Mouse (Mus musculus) liver, adult 2 months (tissue): Measurements from ENCODE around the gene Mms22l. TPM values are rescaled to one million over a fixed set of nuclear protein-coding genes. Genes with fewer than 3 reads are reported as not detected.

ENCODE experiments used
- DNase-seq: peaks from one replicate; pipeline ENCODE4 v3.0.0-alpha.2; 2011; ENCODE audit warnings: low read depth, low spot score; ENCODE audit errors: extremely low read depth
- H3K27ac ChIP-seq: fragments of 200-500 bp; replicated peaks from 2 replicates; pipeline ENCODE4 v1.5.1; 2012; ENCODE audit warnings: low read depth, mild to moderate bottlenecking, control low read depth, inconsistent platforms, low read length; ENCODE audit not compliant: insufficient read depth
- H3K27me3 ChIP-seq: fragments of 200-500 bp; 2 replicates; pipeline ENCODE4 v1.6.1; 2012; ENCODE audit warnings: mild to moderate bottlenecking, moderate library complexity, low read length, inconsistent platforms; ENCODE audit not compliant: control insufficient read depth, insufficient read depth
- H3K36me3 ChIP-seq: fragments of 200-500 bp; 2 replicates; pipeline ENCODE4 v1.6.1; 2012; ENCODE audit warnings: low read length, inconsistent platforms; ENCODE audit not compliant: control insufficient read depth, insufficient read depth
- H3K4me1 ChIP-seq: fragments of 200-500 bp; 2 replicates; pipeline ENCODE4 v1.6.1; 2011; ENCODE audit warnings: low read length; ENCODE audit not compliant: control insufficient read depth, insufficient read depth
- H3K4me3 ChIP-seq: fragments of 200-500 bp; 2 replicates; pipeline ENCODE4 v1.5.1; 2011; ENCODE audit warnings: low read depth, mild to moderate bottlenecking, control low read depth, low read length, moderate library complexity; ENCODE audit not compliant: insufficient read depth
- H3K79me2 ChIP-seq: fragments of 200-500 bp; 2 replicates; pipeline ENCODE4 v1.6.1; 2012; ENCODE audit warnings: inconsistent platforms, mild to moderate bottlenecking, low read length, moderate library complexity; ENCODE audit not compliant: control insufficient read depth, insufficient read depth
- H3K9ac ChIP-seq: fragments of 200-500 bp; 2 replicates; pipeline ENCODE4 v1.6.1; 2012; ENCODE audit warnings: low read depth, mild to moderate bottlenecking, control low read depth, inconsistent platforms, low read length
- CTCF ChIP-seq: fragments of 200-500 bp; IDR thresholded peaks from 2 replicates; pipeline ENCODE4 v1.5.1; 2011; ENCODE audit warnings: low read depth, low read length, control low read depth
- POLR2A ChIP-seq: fragments of 200-500 bp; IDR thresholded peaks from 2 replicates; pipeline ENCODE4 v1.6.1; 2011; ENCODE audit warnings: low read length, control low read depth; ENCODE audit not compliant: insufficient read depth; ENCODE audit errors: extremely low read depth
- WGBS: fragments of 180-500 bp; shearing (Covaris S2); methylation state at CpG from one replicate; pipeline ENCODE4 v1.1.7; 2018; 5-methylcytosine and 5-hydroxymethylcytosine counted together
- polyA plus RNA-seq: library from polyadenylated mRNA; depleted of rRNA; stranded (reverse); fragments of >200 nt; gene quantifications from 2 replicates; pipeline ENCODE4 v1.2.3, GENCODE M21; 2012
- total RNA-seq: library from RNA; depleted of rRNA; stranded (reverse); fragments of >200 nt; gene quantifications from 2 replicates; pipeline ENCODE4 v1.2.3, GENCODE M21; 2014

Mms22l gene
- total and polyA plus RNA-seq, 2 experiments = 0.89 to 2.8 TPM

DNA sequence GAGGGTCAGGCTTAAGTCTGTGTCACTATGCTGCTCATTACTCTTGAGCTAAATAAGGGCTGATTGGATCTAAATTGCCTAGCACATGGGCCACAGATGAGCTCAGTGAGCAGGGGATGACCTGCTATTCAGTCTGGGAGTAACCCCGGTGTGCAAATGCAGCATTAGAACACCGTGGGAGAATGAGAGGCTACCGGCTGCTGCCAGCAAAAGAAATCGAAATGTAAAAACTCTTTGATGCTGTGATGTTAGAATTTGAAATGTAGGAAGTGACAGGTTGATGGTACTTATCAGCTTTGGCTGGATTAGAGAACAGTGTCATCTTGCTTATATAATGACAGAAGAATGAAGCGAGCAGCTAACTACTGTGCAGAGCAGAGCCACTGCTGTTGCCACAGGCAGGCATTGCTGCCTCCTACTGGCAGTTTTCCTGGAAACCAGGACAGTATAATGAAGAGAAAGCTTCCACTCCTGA, 48.5 kb downstream of the Mms22l start:
- WGBS = 72% methylated on average over 5 of the region's 5 CpGs
- TF ChIP-seq POLR2A (no peak), CTCF (peak; percentile 64)
- no peak overlapping the region for H3K4me3 ChIP-seq
- H3K9ac ChIP-seq = no peak overlapping the region
- H3K27me3 ChIP-seq = no peaks in the 10 kb centered on the region
- H3K4me1 ChIP-seq = no peaks in the 10 kb centered on the region
- H3K36me3 ChIP-seq = no peaks in the 10 kb centered on the region
- no peaks in the 10 kb centered on the region for H3K79me2 ChIP-seq
- DNase-seq = peak; percentile 29
- H3K27ac ChIP-seq = no peak overlapping the region

DNA sequence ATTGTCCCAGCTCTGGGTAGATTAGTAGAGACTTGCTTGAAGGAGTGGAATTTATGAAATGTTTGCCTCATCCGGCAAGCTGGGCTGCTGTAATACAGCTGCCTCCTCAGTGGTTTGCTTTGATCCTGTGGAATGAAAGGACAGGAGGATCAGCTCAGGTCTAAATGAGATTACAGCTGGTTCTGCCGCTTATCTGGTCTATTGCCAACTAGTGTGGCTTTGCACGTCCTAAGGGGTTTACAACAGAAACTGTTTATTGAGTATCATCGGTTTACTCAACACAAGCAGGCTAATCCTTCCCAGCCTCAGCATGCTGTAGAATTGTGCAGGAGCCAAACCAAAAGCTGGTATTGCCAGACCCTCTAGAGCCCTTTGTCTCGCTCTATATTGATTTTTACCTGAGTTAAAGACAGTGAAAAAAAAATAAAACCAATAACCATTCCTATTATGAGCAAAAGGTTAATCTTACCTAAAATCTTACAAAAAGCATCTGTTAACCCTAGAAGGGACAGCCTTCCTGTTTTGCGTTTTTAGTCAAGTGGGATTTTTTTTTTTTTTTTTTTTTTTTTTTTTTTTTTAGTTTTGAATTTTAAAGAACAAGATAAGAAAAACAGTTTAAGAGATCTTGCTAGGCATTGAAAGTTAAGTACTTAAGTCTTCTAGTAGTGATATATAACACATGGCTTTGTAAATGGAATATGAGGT, 60.0 kb downstream of the Mms22l start:
- no peaks in the 10 kb centered on the region for H3K36me3 ChIP-seq
- H3K79me2 ChIP-seq = no peaks in the 10 kb centered on the region
- no peak overlapping the region for H3K4me3 ChIP-seq
- no peak overlapping the region for H3K9ac ChIP-seq
- TF ChIP-seq POLR2A (no peak), CTCF (no peak)
- peak; percentile 25 for DNase-seq
- WGBS = 24% methylated on average over 6 of the region's 6 CpGs
- no peak overlapping the region for H3K27ac ChIP-seq
- H3K27me3 ChIP-seq = no peaks in the 10 kb centered on the region
- no peaks in the 10 kb centered on the region for H3K4me1 ChIP-seq

DNA sequence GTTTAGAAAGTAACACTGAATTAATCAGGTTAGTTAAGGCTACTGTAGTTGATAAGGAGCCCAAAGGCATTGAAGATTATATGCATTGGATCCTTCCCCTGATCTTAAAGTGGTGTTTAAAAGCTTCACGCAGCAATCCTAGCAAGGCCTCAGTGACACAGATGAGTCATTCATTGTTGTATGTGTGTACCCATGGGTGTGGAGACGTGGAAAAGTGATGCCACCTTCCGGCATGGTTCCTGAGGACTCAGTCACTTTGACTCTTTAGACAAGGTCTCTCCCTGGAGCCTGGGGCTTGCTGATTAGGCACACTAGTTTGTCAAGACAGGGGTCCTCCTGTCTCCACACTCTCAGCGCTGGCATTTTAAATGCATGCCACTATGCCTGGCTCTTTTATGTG, 60.9 kb downstream of the Mms22l start:
- no peaks in the 10 kb centered on the region for H3K36me3 ChIP-seq
- no peaks in the 10 kb centered on the region for H3K27me3 ChIP-seq
- no peak overlapping the region for H3K9ac ChIP-seq
- no peak for TF ChIP-seq CTCF
- no peak for TF ChIP-seq POLR2A
- no peak overlapping the region for H3K27ac ChIP-seq
- no peak overlapping the region for H3K4me3 ChIP-seq
- H3K79me2 ChIP-seq = no peaks in the 10 kb centered on the region
- no peak for DNase-seq
- 86% methylated on average over 4 of the region's 4 CpGs for WGBS
- no peaks in the 10 kb centered on the region for H3K4me1 ChIP-seq

DNA sequence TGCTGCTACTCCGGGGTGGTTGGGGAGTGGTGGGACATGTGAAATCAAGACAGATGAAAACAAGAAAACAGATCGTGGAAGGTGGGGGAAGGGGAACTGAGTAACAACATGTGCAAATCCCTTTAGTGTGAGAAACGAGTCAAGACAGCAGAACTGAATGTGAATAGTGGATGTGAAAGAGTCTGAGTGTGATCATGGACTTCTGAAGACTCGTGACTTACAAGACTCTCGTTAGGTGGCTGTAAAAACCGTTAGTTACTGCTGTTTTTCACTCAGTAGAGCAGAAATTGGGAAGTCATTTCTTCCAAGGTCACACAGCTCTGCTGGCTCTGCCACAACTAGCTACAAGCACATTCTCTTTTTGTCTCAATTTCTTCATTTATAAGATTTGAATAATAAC, 71.8 kb downstream of the Mms22l start:
- Histone ChIP-seq H3K9ac (no peak overlapping the region), H3K36me3 (no peaks in the 10 kb centered on the region), H3K4me1 (no peaks in the 10 kb centered on the region), H3K4me3 (no peak overlapping the region), H3K27me3 (no peaks in the 10 kb centered on the region), H3K79me2 (no peaks in the 10 kb centered on the region), H3K27ac (no peak overlapping the region)
- no peak for DNase-seq
- 81% methylated on average over 6 of the region's 6 CpGs for WGBS
- TF ChIP-seq CTCF (no peak), POLR2A (no peak)

DNA sequence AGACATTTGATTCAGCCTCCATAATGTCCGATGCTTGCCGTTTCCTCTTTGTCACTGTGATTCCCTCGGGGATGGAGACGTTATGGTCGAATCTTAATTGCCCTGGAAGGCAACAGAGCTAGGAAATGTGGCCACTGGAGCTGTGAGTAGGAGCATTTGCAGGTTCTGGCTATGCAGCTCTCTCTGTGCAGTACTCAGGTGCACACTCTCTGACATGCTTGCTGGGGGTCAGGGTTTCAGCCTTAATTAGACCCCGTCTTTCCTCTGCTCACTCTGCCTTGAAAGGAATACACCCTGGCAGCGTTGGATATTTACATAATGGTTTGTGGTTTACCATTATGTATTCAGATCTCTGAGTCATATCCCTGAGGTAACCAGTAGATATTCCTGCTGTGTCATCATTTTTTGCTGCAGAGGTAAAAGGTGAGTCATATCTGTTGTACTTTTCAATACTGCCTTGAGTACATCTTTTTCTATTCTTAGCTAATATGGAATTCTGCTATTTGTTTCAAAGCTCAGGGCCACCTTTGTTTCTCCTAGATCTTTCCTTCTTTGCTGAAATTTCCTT, 72.8 kb downstream of the Mms22l start:
- no peak for TF ChIP-seq POLR2A
- no peak for TF ChIP-seq CTCF
- 95% methylated on average over 7 of the region's 7 CpGs for WGBS

DNA sequence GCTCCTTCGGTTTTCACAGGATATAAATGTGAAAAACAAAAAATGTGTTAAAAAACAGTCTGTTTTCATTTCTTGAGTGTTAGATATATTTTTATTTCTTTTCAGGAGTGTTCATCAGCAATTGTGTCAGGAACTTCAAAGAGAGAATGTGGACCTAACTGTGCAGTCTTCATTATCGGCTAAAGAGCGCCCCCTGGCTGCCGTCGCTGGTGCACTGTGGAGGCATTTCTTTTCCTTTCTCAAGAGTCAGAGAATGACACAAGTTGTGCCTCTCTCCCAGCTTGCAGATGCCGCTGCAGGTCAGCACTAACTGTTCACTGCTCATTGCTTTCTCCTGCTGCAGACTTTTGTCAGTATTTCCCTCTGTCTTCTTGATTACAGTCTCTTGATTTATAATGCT, 78.0 kb downstream of the Mms22l start:
- 22% methylated on average over 6 of the region's 6 CpGs for WGBS

More for the DNA sequence above, 72.8 kb downstream of the Mms22l start:
- no peak overlapping the region for H3K4me3 ChIP-seq
- no peak overlapping the region for H3K9ac ChIP-seq
- no peaks in the 10 kb centered on the region for H3K36me3 ChIP-seq
- H3K27ac ChIP-seq = no peak overlapping the region
- H3K27me3 ChIP-seq = no peaks in the 10 kb centered on the region
- no peaks in the 10 kb centered on the region for H3K4me1 ChIP-seq
- no peak for DNase-seq
- H3K79me2 ChIP-seq = no peaks in the 10 kb centered on the region

More for the DNA sequence above, 78.0 kb downstream of the Mms22l start:
- TF ChIP-seq POLR2A (no peak), CTCF (peak; percentile 97)
- Histone ChIP-seq H3K79me2 (no peaks in the 10 kb centered on the region), H3K9ac (no peak overlapping the region), H3K4me3 (no peak overlapping the region), H3K4me1 (no peaks in the 10 kb centered on the region), H3K27me3 (no peaks in the 10 kb centered on the region), H3K27ac (no peak overlapping the region), H3K36me3 (no peaks in the 10 kb centered on the region)
- DNase-seq = peak; percentile 31
